Mouse (Mus musculus): ENCODE data around the gene Hspb6.

Hspb6 gene

GRCm38 (mm10) chr7:30552102-30553020 is at the start of gene Hspb6, which contains the start of gene Proser3:
Hspb6 (plus strand) TSS chr7:30552178.
Proser3 (minus strand) TSS chr7:30552299.
- peak; percentile 96 for DNase-seq

GRCm38 (mm10) chr7:30508061-30508460 is 43.9 kb upstream of the Hspb6 start:
- DNase-seq, result no peak

- no peak for DNase-seq
Observed at GRCm38 (mm10) chr7:30515003-30515760, 36.8 kb upstream of the Hspb6 start.

- no peak for DNase-seq
Observed at GRCm38 (mm10) chr7:30518325-30518724, 33.7 kb upstream of the Hspb6 start.

GRCm38 (mm10) chr7:30520396-30520795 is 31.6 kb upstream of the Hspb6 start:
- no peak for DNase-seq

- DNase-seq, result no peak
Observed at GRCm38 (mm10) chr7:30520856-30521255, 31.1 kb upstream of the Hspb6 start.

- no peak for DNase-seq
Observed at GRCm38 (mm10) chr7:30522871-30523270, 29.1 kb upstream of the Hspb6 start.

- no peak for DNase-seq
Observed at GRCm38 (mm10) chr7:30524487-30524886, 27.5 kb upstream of the Hspb6 start.

GRCm38 (mm10) chr7:30525954-30526353 is 26.0 kb upstream of the Hspb6 start:
- DNase-seq, result no peak

- no peak for DNase-seq
Observed at GRCm38 (mm10) chr7:30526399-30526798, 25.6 kb upstream of the Hspb6 start.

- no peak for DNase-seq
Observed at GRCm38 (mm10) chr7:30526981-30527380, 25.0 kb upstream of the Hspb6 start.

GRCm38 (mm10) chr7:30531291-30531815 is 20.6 kb upstream of the Hspb6 start:
- no peak for DNase-seq

GRCm38 (mm10) chr7:30532931-30533330 is 19.0 kb upstream of the Hspb6 start:
- DNase-seq, result no peak

GRCm38 (mm10) chr7:30533941-30534632 is 17.9 kb upstream of the Hspb6 start:
- no peak for DNase-seq

GRCm38 (mm10) chr7:30534633-30535577 is 17.1 kb upstream of the Hspb6 start, which contains the start of gene Arhgap33:
Arhgap33 (minus strand) TSS chr7:30535060.
- DNase-seq, result peak; percentile 97

GRCm38 (mm10) chr7:30540572-30540971 is 11.4 kb upstream of the Hspb6 start:
- DNase-seq, result no peak

- no peak for DNase-seq
Observed at GRCm38 (mm10) chr7:30544327-30544726, 7.7 kb upstream of the Hspb6 start.

GRCm38 (mm10) chr7:30549880-30550279 is 2.1 kb upstream of the Hspb6 start:
- DNase-seq, result no peak

GRCm38 (mm10) chr7:30550603-30551002 is 1.4 kb upstream of the Hspb6 start:
- no peak for DNase-seq

- no peak for DNase-seq
Observed at GRCm38 (mm10) chr7:30551445-30552101, 405 bp upstream of the Hspb6 start.

GRCm38 (mm10) chr7:30553021-30553589 is 1.1 kb downstream of the Hspb6 start:
- no peak for DNase-seq
